Mouse (Mus musculus) urinary bladder, postnatal 36 days (tissue): Measurements from ENCODE around the gene Tlcd2.
"Not testable (repeated sequence)": the region's sequence is repeated elsewhere in the genome, so short reads cannot be mapped to it uniquely, and the experiment has no call there.

ENCODE experiments used
- DNase-seq, 2 experiments: peaks; one replicate each; pipeline ENCODE4 v3.0.0; 2022; ENCODE audit warnings: low spot score in 2 of 2, mixed read lengths in 1 of 2

Gene Tlcd2

DNA sequence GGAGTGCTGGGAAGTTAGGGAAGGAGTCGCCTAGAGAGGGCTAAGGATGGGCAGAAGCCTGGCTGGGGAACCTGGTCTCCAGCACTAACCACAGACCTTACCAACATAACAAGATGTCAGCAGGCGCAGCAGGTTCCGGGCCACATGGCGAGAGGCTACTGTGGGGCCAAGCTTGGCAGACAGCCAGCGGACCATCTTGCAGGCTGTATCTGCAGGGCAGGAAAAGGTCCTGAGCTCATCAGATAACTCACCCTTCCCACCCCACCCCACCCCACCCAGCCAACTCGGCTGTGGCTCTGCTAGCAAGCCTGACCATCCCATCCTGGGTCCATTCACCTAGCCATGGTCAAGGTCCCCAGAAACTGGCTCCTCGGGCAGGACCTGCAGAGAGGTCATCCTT lies 11.8 kb upstream of the Tlcd2 start:
- no peak for DNase-seq

DNA sequence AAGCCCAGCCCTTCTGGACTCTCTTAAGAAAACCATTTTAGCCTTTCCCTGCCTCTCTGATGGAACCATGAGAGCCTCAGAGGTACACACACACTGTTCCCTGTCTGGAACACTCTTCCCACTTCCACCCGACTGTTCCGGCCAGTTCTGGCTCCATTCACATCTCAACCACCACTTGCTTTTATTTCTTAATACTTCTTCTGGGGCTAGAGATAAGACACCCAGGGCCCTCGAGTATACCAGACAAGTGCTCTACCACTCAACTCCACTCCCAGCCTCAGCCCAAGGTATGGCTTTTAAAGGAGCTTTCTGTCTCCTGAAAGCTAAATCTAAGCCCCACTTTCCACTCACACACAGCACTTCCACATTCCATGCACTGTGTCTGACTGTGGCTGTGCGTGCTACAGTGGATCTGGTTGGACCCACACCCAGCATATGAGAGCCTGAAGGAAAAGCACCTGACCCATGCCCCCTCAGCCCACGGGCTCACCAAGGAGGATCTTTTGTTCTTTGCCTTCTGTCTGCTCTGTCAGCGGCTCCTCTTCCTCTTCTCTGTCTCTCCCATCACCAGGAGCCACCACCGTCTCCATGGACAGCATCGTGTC lies 11.1 kb upstream of the Tlcd2 start:
- DNase-seq: no peak

DNA sequence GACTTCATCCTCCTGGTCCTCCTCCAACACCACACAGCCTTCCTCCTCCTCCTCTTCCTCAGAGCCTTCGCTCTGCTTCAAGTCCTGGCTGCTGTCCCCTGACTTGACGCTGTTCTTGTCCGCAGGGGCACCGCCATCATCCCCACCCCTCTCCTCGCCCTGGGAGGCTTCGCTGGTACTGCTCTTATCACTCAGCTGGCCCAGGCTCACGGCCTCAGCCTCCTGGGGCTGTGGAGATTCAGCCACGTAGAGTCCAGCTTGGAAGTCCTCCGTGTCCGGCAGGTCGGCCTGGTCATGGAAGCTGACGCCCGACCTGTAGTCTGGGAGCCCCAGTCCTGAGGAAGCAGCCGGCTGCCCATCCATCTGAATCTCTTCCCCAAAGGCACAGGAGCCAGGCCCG lies 10.6 kb upstream of the Tlcd2 start:
- DNase-seq: no peak

- no peak for DNase-seq
Measured at GRCm38 (mm10) chr11:75452081-75452480, 9.4 kb upstream of the Tlcd2 start.

DNA sequence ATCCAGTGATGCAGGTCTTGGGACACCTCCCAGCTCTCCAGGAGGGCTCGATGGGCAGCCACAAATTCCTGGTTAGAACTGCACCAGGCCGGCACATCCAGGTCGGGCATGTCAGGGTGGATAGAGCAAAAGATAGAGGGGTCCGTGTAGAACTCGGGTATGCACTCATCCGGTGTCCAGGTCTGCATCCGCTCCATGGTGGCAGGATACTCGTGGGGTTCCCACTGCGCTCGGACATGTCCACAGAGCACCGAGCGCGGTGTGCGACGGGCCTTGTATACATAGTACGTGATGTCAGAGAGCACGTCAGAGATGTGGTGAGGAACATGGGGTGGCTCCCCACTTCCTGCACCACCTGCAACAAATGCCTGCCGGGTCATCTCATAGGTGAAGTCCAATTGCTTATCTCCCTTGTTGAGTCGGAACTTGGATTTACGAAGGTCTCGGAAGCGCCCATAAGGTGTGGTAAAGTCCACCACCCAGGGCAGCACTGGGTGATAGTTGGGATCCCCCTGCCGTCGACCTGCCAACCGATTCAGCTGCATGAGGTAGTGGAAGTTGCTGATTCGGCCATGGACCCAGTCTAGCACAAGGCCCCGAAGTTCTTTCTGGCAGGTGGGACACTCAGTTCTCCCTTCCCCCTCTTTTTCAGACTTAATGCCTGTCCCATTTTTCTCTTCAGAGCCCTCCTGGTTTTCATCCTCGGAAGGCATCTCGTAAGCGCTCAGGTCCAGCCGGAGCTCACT lies 8.5 kb upstream of the Tlcd2 start:
- DNase-seq: no peak

- peak; percentile 82 to 88 for DNase-seq
Measured at GRCm38 (mm10) chr11:75453991-75454930, 7.3 kb upstream of the Tlcd2 start, which contains the start of gene Wdr81. TSS of gene Wdr81 (minus strand) at chr11:75454717.

GRCm38 (mm10) chr11:75455041-75455736 lies 6.3 kb upstream of the Tlcd2 start:
- no peak for DNase-seq

DNA sequence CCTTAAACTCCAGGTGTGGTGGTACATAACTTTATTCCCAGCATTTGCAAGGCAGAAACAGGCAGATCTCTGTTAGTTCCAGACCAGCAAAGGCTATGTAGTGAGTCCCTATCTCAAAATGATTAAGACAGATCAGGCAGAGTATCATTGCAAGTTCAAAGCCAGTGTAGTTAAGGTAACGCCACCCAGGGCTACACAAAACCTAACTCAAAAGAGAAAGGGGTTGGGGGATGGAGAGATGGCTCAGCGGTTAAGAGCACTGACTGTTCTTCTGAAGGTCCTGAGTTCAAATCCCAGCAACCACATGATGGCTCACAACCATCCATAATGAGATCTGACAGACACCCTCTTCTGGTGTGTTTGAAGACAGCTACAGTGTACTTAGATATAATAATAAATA lies 5.5 kb upstream of the Tlcd2 start:
- DNase-seq: not testable (repeated sequence)

DNA sequence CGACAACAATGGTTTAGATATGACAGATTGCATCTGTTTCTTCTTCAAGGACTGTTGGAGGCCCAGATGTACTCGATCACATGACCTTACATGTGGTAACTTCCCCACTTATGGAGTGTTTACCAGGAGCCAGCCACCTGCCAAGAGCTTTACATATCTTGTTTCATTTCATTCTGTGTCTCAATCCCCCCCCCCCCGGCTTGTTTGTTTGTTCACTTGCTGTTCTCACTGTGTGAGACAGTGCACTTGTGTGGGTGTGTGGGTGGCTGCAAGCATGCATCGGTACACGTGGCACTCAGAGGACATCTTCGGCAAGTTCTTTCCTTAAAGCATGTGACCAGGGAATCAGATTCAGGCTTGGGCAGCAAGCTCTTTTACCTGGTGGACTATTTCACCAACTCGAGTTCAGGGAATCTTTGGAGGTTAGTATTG lies 5.1 kb upstream of the Tlcd2 start:
- no peak for DNase-seq

DNA sequence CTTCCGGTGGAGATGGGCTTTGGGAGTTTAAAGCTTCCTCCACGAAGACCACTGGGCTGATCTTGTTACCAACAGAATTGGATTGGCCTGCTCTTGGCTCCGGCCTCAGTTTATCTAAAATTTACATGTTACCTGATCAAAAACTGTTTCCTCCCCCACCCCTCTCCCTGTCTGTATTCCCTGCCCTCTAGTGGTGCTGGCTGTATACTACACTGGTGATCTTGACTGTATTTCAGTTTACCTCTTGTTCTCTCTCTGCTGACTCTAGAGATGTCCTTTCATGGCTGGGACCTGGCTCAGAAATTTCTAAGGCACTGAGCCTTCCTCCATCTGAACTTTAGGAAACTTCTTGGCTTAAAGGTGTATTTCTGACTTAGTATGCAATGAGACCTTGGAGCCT lies 3.3 kb upstream of the Tlcd2 start:
- no peak for DNase-seq

GRCm38 (mm10) chr11:75458628-75459041 lies 2.9 kb upstream of the Tlcd2 start:
- peak in 1 of 2 experiments; percentile 42 for DNase-seq

- no peak for DNase-seq
Measured at GRCm38 (mm10) chr11:75459141-75459711, 2.3 kb upstream of the Tlcd2 start.

DNA sequence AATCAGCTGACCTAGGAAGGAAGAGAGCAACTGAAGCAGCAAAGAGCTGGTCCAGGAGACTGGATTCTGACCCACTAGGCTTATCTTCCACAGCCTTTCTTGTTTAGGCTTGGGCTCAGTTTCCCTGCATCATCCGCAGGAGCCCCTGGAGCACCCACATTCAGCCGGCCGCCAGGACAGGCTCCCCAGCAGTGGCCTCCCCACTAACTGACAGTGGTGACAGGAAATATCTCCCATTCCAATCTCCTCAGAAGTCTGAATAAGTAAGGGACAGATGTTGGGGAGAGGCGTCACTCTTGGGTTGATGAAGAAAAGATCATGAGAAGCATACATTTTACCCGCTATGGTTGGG lies 1.8 kb upstream of the Tlcd2 start:
- no peak for DNase-seq

GRCm38 (mm10) chr11:75460103-75460843 lies 1.2 kb upstream of the Tlcd2 start:
- peak; percentile 85 to 91 for DNase-seq

DNA sequence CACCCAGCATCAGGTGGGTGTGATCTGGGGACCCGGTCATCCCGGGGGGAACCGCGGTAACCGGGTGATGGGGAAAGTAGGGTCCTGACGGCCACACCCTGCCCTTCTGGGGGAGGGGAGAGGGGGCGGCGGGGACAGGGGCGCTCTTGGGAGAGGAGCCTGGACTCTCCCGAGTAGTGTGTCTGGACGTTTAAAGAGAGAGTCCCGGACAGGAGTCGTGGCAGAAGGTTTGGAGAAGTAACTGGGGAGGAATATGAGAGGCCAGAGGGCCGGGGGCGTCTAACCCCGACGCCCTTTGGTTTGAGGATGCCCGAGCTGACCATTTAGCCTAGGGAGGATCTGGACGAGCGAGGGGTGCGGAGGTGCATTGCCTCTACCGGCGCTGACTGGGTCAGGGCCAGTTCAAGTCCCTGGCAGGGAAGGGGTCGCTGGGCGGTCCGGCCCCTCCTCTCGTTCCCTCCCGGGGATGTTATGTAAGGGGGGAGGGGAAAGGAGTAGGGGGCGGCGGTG lies 283 bp downstream of the Tlcd2 start:
- DNase-seq: no peak

- DNase-seq: peak; percentile 85 to 91
Measured at GRCm38 (mm10) chr11:75462253-75462783, 803 bp downstream of the Tlcd2 start.

GRCm38 (mm10) chr11:75462865-75463336 lies 1.4 kb downstream of the Tlcd2 start:
- DNase-seq: peak; percentile 86 to 92

DNA sequence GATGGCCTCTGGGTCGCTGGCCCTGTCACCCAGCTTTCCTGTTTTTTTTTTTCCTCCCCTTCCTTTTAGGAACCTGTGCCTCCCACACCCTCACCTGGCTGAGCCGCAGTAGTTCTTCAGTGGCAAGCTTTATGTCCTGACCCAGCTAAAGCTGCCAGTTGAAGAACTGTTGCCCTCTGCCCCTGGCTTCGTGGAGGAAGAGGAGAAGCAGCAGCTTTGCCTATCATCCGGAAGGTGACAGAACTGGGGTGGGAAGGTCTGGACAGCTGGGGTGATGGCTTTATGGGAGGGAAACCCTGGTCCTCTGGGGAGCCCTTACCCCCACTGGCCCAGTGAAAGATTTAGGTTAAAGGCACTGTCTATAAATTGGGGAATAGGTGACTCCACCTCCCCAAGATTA lies 2.1 kb downstream of the Tlcd2 start:
- no peak for DNase-seq

GRCm38 (mm10) chr11:75464417-75464816 lies 2.9 kb downstream of the Tlcd2 start:
- DNase-seq: no peak

DNA sequence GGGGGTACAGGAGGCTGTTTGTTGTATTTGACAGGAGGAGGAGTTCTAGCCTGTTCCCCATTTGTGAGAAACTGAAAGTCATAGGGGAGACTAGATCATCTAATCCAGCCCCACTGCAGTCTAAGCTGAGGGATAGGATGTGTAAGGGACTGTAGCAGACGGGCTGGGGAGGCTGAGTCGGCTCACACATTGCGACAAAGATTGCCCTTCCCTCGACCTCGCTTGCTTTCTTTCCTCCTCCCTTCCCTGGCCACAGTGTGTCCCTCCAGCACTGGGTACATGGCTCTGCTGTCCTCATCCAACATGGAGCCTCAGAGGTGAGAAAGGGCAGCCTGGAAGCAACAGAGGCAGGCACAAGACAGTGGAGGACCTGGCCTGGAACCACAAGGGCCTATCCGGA lies 3.5 kb downstream of the Tlcd2 start:
- no peak for DNase-seq
